Mouse (Mus musculus) forebrain, embryonic 15.5 days (tissue): ENCODE measurements at regions not wholly inside any gene's neighbourhood (a gene's known extent, or its start where the extent isn't known, plus 50 kb on each side); places are given as distances from the start of the nearest gene placed in this dataset.

Experiments used
- ATAC-seq: fragments of 200-750 bp; cut with Nextera tagmentation; replicated peaks from 2 replicates; pipeline ENCODE4 v1.8.0; 2017; ENCODE audit warnings: mild to moderate bottlenecking, moderate TSS enrichment, moderate library complexity
- H3K27ac ChIP-seq: fragments of 300-500 bp; sonication (generic); replicated peaks from 2 replicates; pipeline ENCODE4 v1.5.1; 2015; ENCODE audit warnings: mild to moderate bottlenecking, inconsistent platforms
- H3K27me3 ChIP-seq: fragments of 300-500 bp; sonication (generic); 2 replicates; pipeline ENCODE4 v1.6.1; 2015; ENCODE audit warnings: inconsistent platforms
- H3K36me3 ChIP-seq: fragments of 300-500 bp; sonication (generic); 2 replicates; pipeline ENCODE4 v1.6.1; 2015; ENCODE audit warnings: mild to moderate bottlenecking, inconsistent platforms
- H3K4me1 ChIP-seq: fragments of 300-500 bp; sonication (generic); 2 replicates; pipeline ENCODE4 v1.6.1; 2015; ENCODE audit warnings: inconsistent platforms
- H3K4me2 ChIP-seq: fragments of 300-500 bp; sonication (generic); replicated peaks from 2 replicates; pipeline ENCODE4 v1.6.1; 2015; ENCODE audit warnings: mild to moderate bottlenecking, inconsistent platforms
- H3K4me3 ChIP-seq: fragments of 300-500 bp; sonication (generic); 2 replicates; pipeline ENCODE4 v1.5.1; 2015; ENCODE audit warnings: mild to moderate bottlenecking, inconsistent platforms
- H3K9ac ChIP-seq: fragments of 300-500 bp; sonication (generic); replicated peaks from 2 replicates; pipeline ENCODE4 v1.6.1; 2015; ENCODE audit warnings: mild to moderate bottlenecking, inconsistent platforms
- H3K9me3 ChIP-seq: fragments of 300-500 bp; sonication (generic); 2 replicates; pipeline ENCODE4 v1.6.1; 2016; ENCODE audit warnings: inconsistent platforms
- WGBS: fragments of 180-500 bp; shearing (Covaris S2); methylation state at CpG from one replicate; pipeline ENCODE4 v1.1.7; 2015; ENCODE audit warnings: mixed read lengths; 5-methylcytosine and 5-hydroxymethylcytosine counted together

DNA sequence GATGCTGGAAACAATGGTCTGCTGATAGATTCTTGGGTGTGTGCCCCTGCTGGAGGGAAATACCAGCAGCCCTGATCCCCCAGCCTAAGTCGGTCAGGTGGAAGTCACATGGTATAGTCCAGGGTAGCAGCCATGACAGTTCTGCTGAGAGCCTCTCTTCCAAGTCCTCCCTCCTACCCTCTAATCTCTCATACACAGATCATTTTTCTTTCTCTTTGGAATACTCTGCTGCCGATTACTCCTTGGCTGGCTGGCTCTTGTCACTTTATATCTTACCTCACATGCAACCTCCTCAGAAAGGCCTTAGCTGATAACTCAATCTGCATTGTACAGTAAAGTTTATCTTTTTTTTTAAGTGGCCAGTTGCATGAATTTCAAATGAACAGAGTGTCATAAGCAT, 162.5 kb upstream of the Kbtbd8 start:
- WGBS, result 86% methylated on average over 2 of the region's 2 CpGs
- Histone ChIP-seq H3K36me3 (no peaks in the 10 kb centered on the region), H3K9me3 (peaks cover 6% of the 10 kb centered on the region; the same call in 1 of the 2 replicates), H3K4me3 (no peak overlapping the region), H3K27me3 (no peaks in the 10 kb centered on the region), H3K4me1 (peaks cover 4% of the 10 kb centered on the region; the same call in 1 of the 2 replicates), H3K4me2 (no peak overlapping the region), H3K9ac (no peak overlapping the region), H3K27ac (no peak overlapping the region)
- ATAC-seq, result no peak

- H3K4me3 ChIP-seq, result no peak overlapping the region
- no peaks in the 10 kb centered on the region for H3K27me3 ChIP-seq
- H3K4me2 ChIP-seq, result no peak overlapping the region
- H3K9ac ChIP-seq, result no peak overlapping the region
- 84% methylated on average over 4 of the region's 4 CpGs for WGBS
- peaks cover 6% of the 10 kb centered on the region; the same call in 1 of the 2 replicates for H3K9me3 ChIP-seq
- no peak overlapping the region for H3K27ac ChIP-seq
- ATAC-seq, result no peak
- no peaks in the 10 kb centered on the region for H3K36me3 ChIP-seq
- peaks cover 4% of the 10 kb centered on the region; the same call in 1 of the 2 replicates for H3K4me1 ChIP-seq
Observed at GRCm38 (mm10) chr6:94953658-94954057, 163.4 kb upstream of the Kbtbd8 start.

DNA sequence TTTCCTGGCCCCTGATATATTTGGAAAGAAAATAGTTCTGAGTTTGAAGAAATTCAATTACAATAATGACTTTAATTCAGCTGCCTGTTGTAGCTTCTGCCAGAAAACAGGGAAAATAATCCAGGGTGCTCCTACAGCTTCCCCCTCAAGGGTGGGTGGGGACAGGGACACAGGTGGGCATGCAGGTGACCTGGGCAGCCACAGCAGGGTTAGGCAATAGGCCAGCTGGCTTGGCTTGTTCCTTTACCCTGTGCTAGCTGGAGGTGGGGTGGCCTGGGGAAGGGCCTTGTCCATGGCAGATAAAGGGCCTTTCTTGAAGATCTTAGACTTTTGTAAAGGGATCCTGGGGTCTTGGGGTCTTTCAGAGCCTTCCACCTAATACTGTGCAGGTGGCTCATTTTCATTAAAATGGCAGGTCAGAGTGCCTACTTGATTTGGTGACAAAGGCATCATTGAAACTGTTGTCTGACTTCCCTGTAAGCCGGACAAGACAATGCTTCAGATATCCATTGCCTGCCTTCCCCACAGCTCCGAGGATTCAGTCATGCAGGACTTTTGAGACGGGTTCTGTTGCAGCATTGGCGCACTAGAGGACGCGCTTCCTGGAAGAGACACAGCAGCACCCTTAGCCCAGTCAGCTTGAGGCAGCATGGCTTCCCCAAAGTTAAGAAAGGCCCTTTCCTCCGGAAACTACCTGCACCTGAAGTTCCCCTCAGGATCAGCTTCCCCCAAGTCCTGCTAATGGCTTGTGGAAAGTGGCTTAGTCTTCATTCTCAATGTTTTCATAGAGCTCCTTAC, 164.9 kb upstream of the Kbtbd8 start:
- Histone ChIP-seq H3K4me1 (no peaks in the 10 kb centered on the region), H3K27ac (no peak overlapping the region), H3K9ac (no peak overlapping the region), H3K9me3 (peaks cover 6% of the 10 kb centered on the region; the same call in 1 of the 2 replicates), H3K4me2 (no peak overlapping the region), H3K4me3 (no peak overlapping the region), H3K27me3 (no peaks in the 10 kb centered on the region), H3K36me3 (no peaks in the 10 kb centered on the region)
- no peak for ATAC-seq
- WGBS, result 48% methylated on average over 7 of the region's 7 CpGs

- Histone ChIP-seq H3K4me2 (no peak overlapping the region), H3K9me3 (peaks cover 6% of the 10 kb centered on the region; the same call in 1 of the 2 replicates), H3K27ac (no peak overlapping the region), H3K36me3 (no peaks in the 10 kb centered on the region), H3K4me3 (no peak overlapping the region), H3K9ac (no peak overlapping the region), H3K27me3 (no peaks in the 10 kb centered on the region), H3K4me1 (no peaks in the 10 kb centered on the region)
- WGBS, result 90% methylated on average over 5 of the region's 5 CpGs
- ATAC-seq, result no peak
Observed at GRCm38 (mm10) chr6:94950944-94951343, 166.1 kb upstream of the Kbtbd8 start.

GRCm38 (mm10) chr6:94950319-94950718, 166.7 kb upstream of the Kbtbd8 start:
- 75% methylated on average over 2 of the region's 2 CpGs for WGBS
- Histone ChIP-seq H3K36me3 (no peaks in the 10 kb centered on the region), H3K27me3 (no peaks in the 10 kb centered on the region), H3K4me3 (no peak overlapping the region), H3K4me2 (no peak overlapping the region), H3K9ac (no peak overlapping the region), H3K4me1 (no peaks in the 10 kb centered on the region), H3K9me3 (peaks cover 6% of the 10 kb centered on the region; the same call in 1 of the 2 replicates), H3K27ac (no peak overlapping the region)
- no peak for ATAC-seq

- H3K4me2 ChIP-seq, result no peak overlapping the region
- no peaks in the 10 kb centered on the region for H3K27me3 ChIP-seq
- no peak for ATAC-seq
- H3K9ac ChIP-seq, result no peak overlapping the region
- no peaks in the 10 kb centered on the region for H3K4me1 ChIP-seq
- no peaks in the 10 kb centered on the region for H3K9me3 ChIP-seq
- WGBS, result 83% methylated on average over 6 of the region's 6 CpGs
- H3K4me3 ChIP-seq, result no peak overlapping the region
- no peak overlapping the region for H3K27ac ChIP-seq
- no peaks in the 10 kb centered on the region for H3K36me3 ChIP-seq
Observed at GRCm38 (mm10) chr6:94946352-94946900, 170.6 kb upstream of the Kbtbd8 start.

DNA sequence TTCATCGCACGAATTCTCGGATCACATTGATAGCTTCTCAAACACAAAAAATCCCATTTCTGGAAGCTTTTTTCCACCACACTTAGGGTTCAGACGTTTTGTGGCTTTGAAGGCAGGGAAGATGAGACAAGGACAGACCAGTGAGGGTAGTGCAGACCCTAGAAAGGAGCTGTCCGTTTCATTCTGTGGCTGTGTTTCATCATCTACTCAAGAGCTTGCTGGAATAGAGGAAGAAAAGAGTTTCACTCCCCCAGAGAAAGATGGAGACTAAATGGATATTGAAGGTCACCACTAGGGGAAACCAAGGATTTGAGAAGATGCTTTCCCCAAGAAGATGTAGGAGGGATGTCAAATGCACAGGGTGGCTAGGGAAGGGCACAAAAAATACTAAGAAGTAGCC, 171.3 kb upstream of the Kbtbd8 start:
- no peaks in the 10 kb centered on the region for H3K36me3 ChIP-seq

DNA sequence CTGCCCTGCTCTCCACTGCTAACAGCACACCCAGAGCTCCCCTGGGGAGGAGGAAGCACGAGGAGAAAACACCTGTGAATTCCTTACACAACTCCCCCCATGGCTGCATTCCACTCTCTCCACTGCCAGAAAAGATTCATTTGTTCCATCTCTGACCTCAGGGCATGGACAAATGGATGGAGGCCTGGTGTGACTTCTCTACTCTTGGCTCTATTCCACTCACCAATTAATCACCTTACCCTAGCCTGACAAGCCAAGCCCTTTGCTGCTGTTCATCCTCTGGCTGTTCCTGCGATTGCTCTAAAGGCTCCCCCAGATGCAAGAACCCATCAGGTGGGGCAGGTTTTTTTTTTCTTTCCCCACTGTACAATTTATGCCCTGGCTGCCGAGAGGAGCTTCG, 172.8 kb upstream of the Kbtbd8 start:
- no peaks in the 10 kb centered on the region for H3K27me3 ChIP-seq
- 69% methylated on average over 4 of the region's 4 CpGs for WGBS
- no peaks in the 10 kb centered on the region for H3K9me3 ChIP-seq
- H3K9ac ChIP-seq, result no peak overlapping the region
- no peaks in the 10 kb centered on the region for H3K36me3 ChIP-seq
- no peak overlapping the region for H3K4me3 ChIP-seq
- H3K4me2 ChIP-seq, result no peak overlapping the region
- H3K4me1 ChIP-seq, result no peaks in the 10 kb centered on the region
- ATAC-seq, result no peak
- H3K27ac ChIP-seq, result no peak overlapping the region

More for the DNA sequence above, 171.3 kb upstream of the Kbtbd8 start:
- 87% methylated on average over 5 of the region's 5 CpGs for WGBS
- Histone ChIP-seq H3K4me2 (no peak overlapping the region), H3K9me3 (no peaks in the 10 kb centered on the region), H3K27ac (no peak overlapping the region), H3K9ac (no peak overlapping the region), H3K27me3 (no peaks in the 10 kb centered on the region), H3K4me3 (no peak overlapping the region), H3K4me1 (no peaks in the 10 kb centered on the region)
- ATAC-seq, result no peak

- H3K27ac ChIP-seq, result no peak overlapping the region
- H3K36me3 ChIP-seq, result no peaks in the 10 kb centered on the region
- H3K9ac ChIP-seq, result no peak overlapping the region
- H3K9me3 ChIP-seq, result no peaks in the 10 kb centered on the region
- no peak overlapping the region for H3K4me2 ChIP-seq
- 90% methylated on average over 2 of the region's 2 CpGs for WGBS
- H3K4me3 ChIP-seq, result no peak overlapping the region
- H3K27me3 ChIP-seq, result no peaks in the 10 kb centered on the region
- no peaks in the 10 kb centered on the region for H3K4me1 ChIP-seq
- ATAC-seq, result no peak
Observed at GRCm38 (mm10) chr6:94938949-94939348, 178.1 kb upstream of the Kbtbd8 start.

DNA sequence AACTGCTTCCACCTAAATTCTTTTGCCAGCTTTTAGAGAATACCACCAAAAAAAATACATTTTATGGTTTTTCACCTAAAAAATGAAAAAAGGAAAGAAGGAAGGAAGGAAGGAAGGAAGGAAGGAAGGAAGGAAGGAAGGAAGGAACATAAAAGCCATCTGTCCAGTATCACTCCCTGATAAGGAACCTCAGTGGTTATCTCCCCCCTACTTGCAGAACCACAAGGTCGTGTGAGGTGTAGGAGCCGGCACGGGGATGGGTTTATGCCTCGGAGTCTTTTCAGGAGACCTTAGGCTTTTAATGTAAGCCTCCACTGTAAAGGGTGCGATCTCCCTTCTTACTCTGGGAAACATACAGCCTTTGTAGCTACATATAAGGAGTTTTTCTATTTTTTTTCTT, 180.8 kb upstream of the Kbtbd8 start:
- no peak overlapping the region for H3K9ac ChIP-seq
- no peak overlapping the region for H3K4me2 ChIP-seq
- no peaks in the 10 kb centered on the region for H3K4me1 ChIP-seq
- no peak for ATAC-seq
- no peaks in the 10 kb centered on the region for H3K27me3 ChIP-seq
- WGBS, result 90% methylated on average over 5 of the region's 5 CpGs
- H3K4me3 ChIP-seq, result no peak overlapping the region
- H3K9me3 ChIP-seq, result no peaks in the 10 kb centered on the region
- no peak overlapping the region for H3K27ac ChIP-seq
- no peaks in the 10 kb centered on the region for H3K36me3 ChIP-seq

DNA sequence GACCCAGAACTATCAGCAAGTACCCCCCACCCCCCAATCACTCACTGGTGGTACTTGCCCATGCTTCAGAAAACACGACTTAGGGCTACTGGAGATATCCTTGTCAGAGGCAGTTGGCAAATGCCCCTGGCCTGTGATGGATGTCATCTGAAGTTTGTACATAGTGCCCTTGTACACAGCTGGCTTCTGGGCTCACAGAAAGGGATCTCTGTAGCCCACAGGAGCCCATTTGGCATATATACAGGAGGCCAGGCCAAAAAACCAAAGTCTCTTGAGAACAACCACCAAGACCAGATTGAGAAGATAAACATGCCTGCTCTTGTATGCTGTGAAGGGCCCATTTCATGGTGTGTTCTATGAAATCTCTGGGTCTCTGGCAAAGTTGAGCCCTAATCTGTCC, 181.3 kb upstream of the Kbtbd8 start:
- Histone ChIP-seq H3K4me3 (no peak overlapping the region), H3K27ac (no peak overlapping the region), H3K27me3 (no peaks in the 10 kb centered on the region), H3K9ac (no peak overlapping the region), H3K36me3 (no peaks in the 10 kb centered on the region), H3K9me3 (no peaks in the 10 kb centered on the region), H3K4me1 (no peaks in the 10 kb centered on the region), H3K4me2 (no peak overlapping the region)
- WGBS, result 87% methylated on average over 1 of the region's 1 CpGs
- no peak for ATAC-seq

GRCm38 (mm10) chr6:94927811-94928210, 189.2 kb upstream of the Kbtbd8 start:
- no peak overlapping the region for H3K9ac ChIP-seq
- H3K4me2 ChIP-seq, result no peak overlapping the region
- no peaks in the 10 kb centered on the region for H3K9me3 ChIP-seq
- H3K4me1 ChIP-seq, result no peaks in the 10 kb centered on the region
- no peaks in the 10 kb centered on the region for H3K36me3 ChIP-seq
- no peaks in the 10 kb centered on the region for H3K27me3 ChIP-seq
- ATAC-seq, result no peak
- no peak overlapping the region for H3K27ac ChIP-seq
- no peak overlapping the region for H3K4me3 ChIP-seq
- WGBS, result 94% methylated on average over 6 of the region's 6 CpGs
